ENCODE assay signal across 12 mouse cellular contexts in genomic region chr14:24216678-24217361, GRCm38 (mm10). TPM values are rescaled to one million over a fixed set of nuclear protein-coding genes. Genes with fewer than 3 reads are reported as not detected.
A peak's percentile ranks its signal among the peaks of the same experiment; 100 is the strongest.
DNase-seq lines count a peak whose midpoint lies in the region; ATAC-seq lines count a peak whose summit lies in the region.
"Had no signal": no experiment of that assay in that cellular context is flagged by ENCODE, and none has a peak within 500 bp of the region (broad histone marks: within the 10 kb centered on the region; RNA-seq: fewer than 3 reads in every experiment).

No protein-coding gene starts in this region.

- H3K4me2 ChIP-seq in hindbrain, embryonic 13.5 days: no peak overlapping the region
- H3K4me2 ChIP-seq in hindbrain, embryonic 12.5 days (replicated peaks): no peak overlapping the region
- no peak overlapping the region for H3K4me2 ChIP-seq in midbrain, embryonic 16.5 days (ENCODE audit: low read length)
- no peak overlapping the region for H3K4me2 ChIP-seq in forebrain, embryonic 16.5 days (ENCODE audit: low read length)
- H3K4me2 ChIP-seq: liver, embryonic 15.5 days; neural tube, embryonic 15.5 days had no signal

- peak overlapping the region; percentile 13; the same call in 1 of the 2 replicates for H3K27ac ChIP-seq in hindbrain, embryonic 13.5 days
- no peak overlapping the region for H3K27ac ChIP-seq in hindbrain, embryonic 12.5 days
- H3K27ac ChIP-seq in midbrain, embryonic 10.5 days (replicated peaks): 0 out of 2 replicates have a peak overlapping the region, but pooled peaks have one; percentile 38
- H3K27ac ChIP-seq in midbrain, embryonic 16.5 days (ENCODE audit: low read length): no peak overlapping the region; the same call in 1 of the 2 replicates
- H3K27ac ChIP-seq in forebrain, embryonic 16.5 days (ENCODE audit: low read length): no peak overlapping the region
- H3K27ac ChIP-seq: liver, embryonic 15.5 days; neural tube, embryonic 15.5 days had no signal

- no peak for ATAC-seq in hindbrain, embryonic 13.5 days (ENCODE audit: low FRiP score)
- ATAC-seq in hindbrain, embryonic 12.5 days (ENCODE audit: low FRiP score): no peak
- ATAC-seq in midbrain, embryonic 16.5 days: no peak
- 0 out of 2 replicates have a peak, but pooled peaks have one; percentile 24 for ATAC-seq in forebrain, embryonic 16.5 days
- ATAC-seq: Patski had no signal

- no peak overlapping the region for H3K4me3 ChIP-seq in hindbrain, embryonic 13.5 days
- H3K4me3 ChIP-seq in hindbrain, embryonic 12.5 days: no peak overlapping the region
- no peak overlapping the region for H3K4me3 ChIP-seq in midbrain, embryonic 10.5 days
- H3K4me3 ChIP-seq in midbrain, embryonic 16.5 days (ENCODE audit: low read depth, low read length): no peak overlapping the region
- no peak overlapping the region for H3K4me3 ChIP-seq in forebrain, embryonic 16.5 days (replicated peaks; ENCODE audit: low read length)
- H3K4me3 ChIP-seq: liver, embryonic 15.5 days; neural tube, embryonic 15.5 days had no signal

- H3K27me3 ChIP-seq in hindbrain, embryonic 13.5 days: no peaks in the 10 kb centered on the region
- no peaks in the 10 kb centered on the region for H3K27me3 ChIP-seq in hindbrain, embryonic 12.5 days
- H3K27me3 ChIP-seq in midbrain, embryonic 10.5 days (ENCODE audit: low read depth, poor library complexity, severe bottlenecking): no peaks in the 10 kb centered on the region
- H3K27me3 ChIP-seq in midbrain, embryonic 16.5 days (ENCODE audit: control insufficient read depth, insufficient read depth, low read depth, low read length): no peaks in the 10 kb centered on the region
- H3K27me3 ChIP-seq in forebrain, embryonic 16.5 days (replicated peaks; ENCODE audit: control insufficient read depth, insufficient read depth, low read length): no peaks in the 10 kb centered on the region
- H3K27me3 ChIP-seq: neural tube, embryonic 15.5 days; Patski had no signal

- no peak overlapping the region for H3K9ac ChIP-seq in hindbrain, embryonic 13.5 days
- H3K9ac ChIP-seq in hindbrain, embryonic 12.5 days: no peak overlapping the region
- no peak overlapping the region for H3K9ac ChIP-seq in midbrain, embryonic 16.5 days (ENCODE audit: low read depth, low read length)
- H3K9ac ChIP-seq in forebrain, embryonic 16.5 days (replicated peaks; ENCODE audit: low read depth, low read length): no peak overlapping the region
- H3K9ac ChIP-seq: liver, embryonic 15.5 days; neural tube, embryonic 15.5 days had no signal

- 58% methylated on average over 11 of the region's 11 CpGs for WGBS in hindbrain, embryonic 13.5 days
- 58% methylated on average over 11 of the region's 11 CpGs for WGBS in hindbrain, embryonic 12.5 days
- WGBS in midbrain, embryonic 10.5 days: 69% methylated on average over 11 of the region's 11 CpGs
- WGBS in midbrain, embryonic 16.5 days: 49% methylated on average over 11 of the region's 11 CpGs
- 23% methylated on average over 11 of the region's 11 CpGs for WGBS in forebrain, embryonic 16.5 days

- H3K36me3 ChIP-seq in hindbrain, embryonic 13.5 days: no peaks in the 10 kb centered on the region
- H3K36me3 ChIP-seq in hindbrain, embryonic 12.5 days: no peaks in the 10 kb centered on the region
- H3K36me3 ChIP-seq in midbrain, embryonic 10.5 days: no peaks in the 10 kb centered on the region
- H3K36me3 ChIP-seq in midbrain, embryonic 16.5 days (ENCODE audit: control insufficient read depth, insufficient read depth, low read length): no peaks in the 10 kb centered on the region
- H3K36me3 ChIP-seq in forebrain, embryonic 16.5 days (ENCODE audit: control insufficient read depth, insufficient read depth): no peaks in the 10 kb centered on the region
- H3K36me3 ChIP-seq: liver, embryonic 15.5 days; neural tube, embryonic 15.5 days had no signal

- no peak for DNase-seq in midbrain, embryonic 10.5 days (ENCODE audit: low spot score)
- DNase-seq in right cerebral cortex, postnatal 10 days (ENCODE audit: low spot score in 2 of 2): no peak
- no peak for DNase-seq in cerebellum, postnatal 4 days (ENCODE audit: low spot score in 2 of 2)
- DNase-seq: cerebellum, adult 9-11 months; heart, postnatal 4 days had no signal

- no peaks in the 10 kb centered on the region for H3K9me3 ChIP-seq in hindbrain, embryonic 13.5 days
- H3K9me3 ChIP-seq in hindbrain, embryonic 12.5 days (replicated peaks): no peaks in the 10 kb centered on the region
- H3K9me3 ChIP-seq in midbrain, embryonic 10.5 days (replicated peaks): no peaks in the 10 kb centered on the region
- H3K9me3 ChIP-seq in midbrain, embryonic 16.5 days (replicated peaks; ENCODE audit: control insufficient read depth, low read length, poor library complexity, severe bottlenecking): no peaks in the 10 kb centered on the region
- no peaks in the 10 kb centered on the region for H3K9me3 ChIP-seq in forebrain, embryonic 16.5 days (ENCODE audit: control insufficient read depth, low read length)
- H3K9me3 ChIP-seq: liver, embryonic 15.5 days; neural tube, embryonic 15.5 days had no signal

- H3K4me1 ChIP-seq in hindbrain, embryonic 13.5 days (replicated peaks): peaks cover 74% of the 10 kb centered on the region
- peaks cover 66% of the 10 kb centered on the region for H3K4me1 ChIP-seq in hindbrain, embryonic 12.5 days
- H3K4me1 ChIP-seq in midbrain, embryonic 10.5 days: peaks cover 78% of the 10 kb centered on the region
- peaks cover 57% of the 10 kb centered on the region for H3K4me1 ChIP-seq in midbrain, embryonic 16.5 days (ENCODE audit: control insufficient read depth, insufficient read depth, low read length)
- H3K4me1 ChIP-seq in forebrain, embryonic 16.5 days (replicated peaks; ENCODE audit: control insufficient read depth, insufficient read depth, low read length): peaks cover 39% of the 10 kb centered on the region

RNA-seq across cellular contexts. Expression of gene Dlg5, which starts 28.9 kb away (rescaled TPM):
- polyA plus RNA-seq in hindbrain, embryonic 13.5 days (2015; fragmentation: Nextera tagmentation; extraction: Ambion mirVana): 18.7 and 20.5 TPM in 2 replicates
- 21.8 and 23.6 TPM in 2 replicates for polyA plus RNA-seq in hindbrain, embryonic 12.5 days (2016; fragmentation: Nextera tagmentation; extraction: Ambion mirVana)
- 11.3 and 11.7 TPM in 2 replicates for polyA plus RNA-seq in midbrain, embryonic 10.5 days (2016; fragmentation: Nextera tagmentation; extraction: Ambion mirVana)
- 21.4 and 23.5 TPM in 2 replicates for polyA plus RNA-seq in midbrain, embryonic 16.5 days (2015; fragmentation: Nextera tagmentation; extraction: Ambion mirVana)
- 17.1 and 21.2 TPM in 2 replicates for polyA plus RNA-seq in forebrain, embryonic 16.5 days (2015; fragmentation: Nextera tagmentation; extraction: Ambion mirVana)

Comparison
In these comparisons a context has a peak if more than half of its experiments do, and no peak if none do; other contexts are left out.
1. H3K27ac ChIP-seq: peak in hindbrain, embryonic 13.5 days (single experiment) and midbrain, embryonic 10.5 days (single experiment); none in hindbrain, embryonic 12.5 days (single experiment), midbrain, embryonic 16.5 days (single experiment) and forebrain, embryonic 16.5 days (single experiment).